Mouse (Mus musculus) small intestine, adult 2 months (tissue): Measurements from ENCODE around the gene Cpox.

Experiments
- CTCF ChIP-seq: fragments of 200-500 bp; IDR thresholded peaks from 2 replicates; pipeline ENCODE4 v1.5.1; 2012; ENCODE audit warnings: low read depth, mild to moderate bottlenecking, control low read depth, inconsistent platforms, low read length, moderate library complexity, mixed read lengths; ENCODE audit not compliant: insufficient replicate concordance, insufficient read length; ENCODE audit errors: extremely low read depth
- POLR2A ChIP-seq: fragments of 200-500 bp; IDR thresholded peaks from 2 replicates; pipeline ENCODE4 v1.6.1; 2012; ENCODE audit warnings: low read depth, mild to moderate bottlenecking, control low read depth, inconsistent platforms, low read length, moderate library complexity

- TF ChIP-seq CTCF (no peak), POLR2A (no peak)
These were observed 27.2 kb downstream of the Cpox start for GRCm38 (mm10) chr16:58697261-58697660.
